Mouse (Mus musculus) hindbrain, embryonic 16.5 days (tissue): ENCODE measurements around the gene Mboat1. TPM values are rescaled to one million over a fixed set of nuclear protein-coding genes. Genes with fewer than 3 reads are reported as not detected.

Source experiments
- ATAC-seq: fragments of 200-750 bp; cut with Nextera tagmentation; 2 replicates; pipeline ENCODE4 v1.8.0; 2017; ENCODE audit warnings: moderate TSS enrichment, moderate library complexity
- H3K27ac ChIP-seq: fragments of 300-500 bp; sonication (generic); 2 replicates; pipeline ENCODE4 v1.5.1; 2014; ENCODE audit warnings: low read depth, mild to moderate bottlenecking, control low read depth, low read length, moderate library complexity
- H3K27me3 ChIP-seq: fragments of 300-500 bp; sonication (generic); replicated peaks from 2 replicates; pipeline ENCODE4 v1.6.1; 2014; ENCODE audit warnings: low read length; ENCODE audit not compliant: control insufficient read depth, insufficient read depth
- H3K36me3 ChIP-seq: fragments of 300-500 bp; sonication (generic); 2 replicates; pipeline ENCODE4 v1.6.1; 2014; ENCODE audit warnings: mild to moderate bottlenecking, low read length, moderate library complexity, mixed read lengths; ENCODE audit not compliant: control insufficient read depth, insufficient read depth
- H3K4me1 ChIP-seq: fragments of 300-500 bp; sonication (generic); 2 replicates; pipeline ENCODE4 v1.6.1; 2014; ENCODE audit warnings: low read depth, low read length; ENCODE audit not compliant: control insufficient read depth, insufficient read depth
- H3K4me2 ChIP-seq: fragments of 300-500 bp; sonication (generic); 2 replicates; pipeline ENCODE4 v1.6.1; 2014; ENCODE audit warnings: mild to moderate bottlenecking, low read length, control low read depth, moderate library complexity
- H3K4me3 ChIP-seq: fragments of 300-500 bp; sonication (generic); 2 replicates; pipeline ENCODE4 v1.5.1; 2014; ENCODE audit warnings: mild to moderate bottlenecking, low read length, control low read depth, moderate library complexity
- H3K9ac ChIP-seq: fragments of 300-500 bp; sonication (generic); 2 replicates; pipeline ENCODE4 v1.6.1; 2014; ENCODE audit warnings: low read depth, mild to moderate bottlenecking, control low read depth, low read length, moderate library complexity
- H3K9me3 ChIP-seq: fragments of 300-500 bp; sonication (generic); 2 replicates; pipeline ENCODE4 v1.6.1; 2014; ENCODE audit warnings: mild to moderate bottlenecking, low read length, moderate library complexity; ENCODE audit not compliant: control insufficient read depth
- WGBS: fragments of 180-500 bp; shearing (Covaris S2); extraction: QIAGEN DNeasy Blood & Tissue Kit; methylation state at CpG from one replicate; pipeline ENCODE4 v1.1.7; 2014; 5-methylcytosine and 5-hydroxymethylcytosine counted together
- polyA plus RNA-seq: library from polyadenylated mRNA; unstranded; fragments of >200 nt; fragmentation: Nextera tagmentation; extraction: Ambion mirVana; gene quantifications from 2 replicates; pipeline ENCODE4 v1.2.1, GENCODE M21; 2015

Mboat1 gene
- polyA plus RNA-seq, 1 experiment from 2014 or later, result 2.6 TPM

- Histone ChIP-seq H3K9me3 (no peaks in the 10 kb centered on the region), H3K4me2 (no peak overlapping the region), H3K9ac (no peak overlapping the region), H3K27me3 (no peaks in the 10 kb centered on the region), H3K36me3 (no peaks in the 10 kb centered on the region), H3K4me1 (no peaks in the 10 kb centered on the region), H3K4me3 (no peak overlapping the region), H3K27ac (no peak overlapping the region)
- ATAC-seq, result no peak
- WGBS, result 81% methylated on average over 8 of the region's 8 CpGs
These were observed 60.4 kb downstream of the Mboat1 start for GRCm38 (mm10) chr13:30196661-30197060.

GRCm38 (mm10) chr13:30198101-30198570 is 61.8 kb downstream of the Mboat1 start:
- H3K4me3 ChIP-seq, result no peak overlapping the region
- no peak overlapping the region for H3K27ac ChIP-seq
- no peaks in the 10 kb centered on the region for H3K36me3 ChIP-seq
- H3K4me1 ChIP-seq, result no peaks in the 10 kb centered on the region
- H3K9me3 ChIP-seq, result no peaks in the 10 kb centered on the region
- no peak overlapping the region for H3K9ac ChIP-seq
- H3K4me2 ChIP-seq, result no peak overlapping the region
- ATAC-seq, result no peak
- H3K27me3 ChIP-seq, result no peaks in the 10 kb centered on the region
- 90% methylated on average over 9 of the region's 9 CpGs for WGBS

GRCm38 (mm10) chr13:30199821-30200220 is 63.5 kb downstream of the Mboat1 start:
- no peak overlapping the region for H3K27ac ChIP-seq
- H3K4me2 ChIP-seq, result no peak overlapping the region
- H3K36me3 ChIP-seq, result no peaks in the 10 kb centered on the region
- H3K4me1 ChIP-seq, result no peaks in the 10 kb centered on the region
- no peak for ATAC-seq
- H3K27me3 ChIP-seq, result no peaks in the 10 kb centered on the region
- H3K9me3 ChIP-seq, result no peaks in the 10 kb centered on the region
- H3K9ac ChIP-seq, result no peak overlapping the region
- WGBS, result 66% methylated on average over 4 of the region's 4 CpGs
- no peak overlapping the region for H3K4me3 ChIP-seq

DNA sequence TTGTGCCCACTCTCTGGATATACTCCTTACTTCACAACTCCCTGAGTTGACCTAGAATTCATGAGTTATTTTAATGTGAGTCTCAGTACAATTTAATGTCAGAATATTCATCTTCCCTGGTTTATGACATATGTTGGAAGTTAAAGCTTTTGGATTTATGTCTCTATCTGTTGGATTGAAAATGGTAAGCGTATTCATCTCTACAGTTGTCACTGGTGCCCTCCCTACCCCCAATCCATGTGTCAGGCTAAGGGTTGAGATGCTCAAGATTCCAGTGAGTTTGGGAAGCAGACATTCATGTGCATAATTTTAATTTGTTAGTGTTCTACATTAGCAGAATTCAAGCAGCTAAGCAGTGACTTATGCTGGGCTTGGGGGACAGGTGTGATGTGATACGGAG is 64.4 kb downstream of the Mboat1 start:
- Histone ChIP-seq H3K9ac (no peak overlapping the region), H3K4me1 (no peaks in the 10 kb centered on the region), H3K27ac (no peak overlapping the region), H3K4me3 (no peak overlapping the region), H3K9me3 (no peaks in the 10 kb centered on the region), H3K36me3 (no peaks in the 10 kb centered on the region), H3K27me3 (no peaks in the 10 kb centered on the region), H3K4me2 (no peak overlapping the region)
- no peak for ATAC-seq
- WGBS, result 94% methylated on average over 2 of the region's 2 CpGs

DNA sequence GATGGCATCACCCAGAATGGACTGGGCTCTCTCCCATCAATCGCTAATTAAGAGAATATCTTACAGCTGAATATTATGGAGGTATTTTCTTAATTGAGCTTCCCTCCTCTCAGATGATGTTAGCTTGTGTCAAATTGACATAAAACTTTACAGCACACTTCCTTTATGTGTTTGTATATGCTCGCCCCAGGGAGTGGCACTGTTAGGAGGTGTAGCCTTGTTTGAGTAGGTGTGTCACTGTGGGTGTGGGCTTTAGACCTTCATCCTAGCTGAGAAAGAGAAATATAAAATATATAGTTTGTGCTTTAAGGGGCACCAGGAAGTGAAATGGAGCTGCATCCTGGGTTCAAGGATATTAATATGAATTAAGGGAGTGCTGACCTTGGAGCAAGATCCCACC is 66.7 kb downstream of the Mboat1 start:
- no peak overlapping the region for H3K9ac ChIP-seq
- H3K9me3 ChIP-seq, result no peaks in the 10 kb centered on the region
- no peak for ATAC-seq
- no peaks in the 10 kb centered on the region for H3K4me1 ChIP-seq
- no peaks in the 10 kb centered on the region for H3K36me3 ChIP-seq
- no peak overlapping the region for H3K4me2 ChIP-seq
- no peak overlapping the region for H3K4me3 ChIP-seq
- H3K27ac ChIP-seq, result no peak overlapping the region
- 93% methylated on average over 2 of the region's 2 CpGs for WGBS
- H3K27me3 ChIP-seq, result no peaks in the 10 kb centered on the region

DNA sequence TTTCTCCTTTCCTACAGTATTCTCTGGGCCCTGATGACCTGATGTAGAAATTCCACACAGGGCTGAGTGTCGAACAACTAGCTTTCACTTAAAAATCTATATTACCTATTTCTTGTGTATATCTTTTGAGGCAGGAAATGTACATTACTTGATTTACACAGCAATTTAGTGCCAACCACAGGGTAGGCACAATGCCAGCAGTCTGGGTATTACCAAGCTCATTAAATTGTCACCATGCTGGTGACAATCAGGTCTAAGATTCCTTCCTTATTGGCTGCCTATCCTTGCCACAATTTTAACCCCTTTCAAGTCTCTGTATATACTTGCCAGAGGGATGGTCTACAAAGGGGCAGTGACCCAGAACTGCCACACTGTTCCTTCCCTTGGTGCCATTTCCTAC is 71.9 kb downstream of the Mboat1 start:
- WGBS, result 77% methylated on average over 1 of the region's 1 CpGs
- H3K27ac ChIP-seq, result no peak overlapping the region
- no peaks in the 10 kb centered on the region for H3K36me3 ChIP-seq
- H3K4me3 ChIP-seq, result no peak overlapping the region
- H3K4me2 ChIP-seq, result no peak overlapping the region
- no peaks in the 10 kb centered on the region for H3K4me1 ChIP-seq
- no peak overlapping the region for H3K9ac ChIP-seq
- H3K9me3 ChIP-seq, result no peaks in the 10 kb centered on the region
- H3K27me3 ChIP-seq, result no peaks in the 10 kb centered on the region
- no peak for ATAC-seq

DNA sequence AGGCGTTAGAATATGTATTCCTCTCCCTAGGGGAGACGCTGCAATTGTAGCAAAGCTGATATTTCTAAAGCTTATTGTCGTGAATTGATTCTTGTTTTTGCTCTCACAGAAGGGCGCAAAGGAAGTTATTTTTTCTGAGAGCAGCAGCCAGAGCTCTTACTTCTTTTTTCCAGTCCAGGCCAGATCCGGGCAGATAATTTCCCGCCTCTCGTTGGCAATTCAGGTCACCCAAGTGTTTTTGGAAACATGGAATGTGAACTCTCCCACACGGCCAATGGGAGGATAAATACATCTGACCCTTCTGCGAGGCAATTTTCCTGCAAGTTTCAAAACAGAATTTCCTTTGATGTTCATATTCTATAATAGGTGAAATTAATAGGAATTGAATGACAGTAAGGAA is 77.0 kb downstream of the Mboat1 start:
- Histone ChIP-seq H3K27me3 (no peaks in the 10 kb centered on the region), H3K36me3 (no peaks in the 10 kb centered on the region), H3K4me1 (no peaks in the 10 kb centered on the region), H3K9ac (no peak overlapping the region), H3K4me3 (no peak overlapping the region), H3K27ac (no peak overlapping the region), H3K4me2 (no peak overlapping the region), H3K9me3 (no peaks in the 10 kb centered on the region)
- ATAC-seq, result no peak
- 63% methylated on average over 9 of the region's 9 CpGs for WGBS

- H3K27me3 ChIP-seq, result no peaks in the 10 kb centered on the region
These were observed 81.5 kb downstream of the Mboat1 start for GRCm38 (mm10) chr13:30217588-30218371.

DNA sequence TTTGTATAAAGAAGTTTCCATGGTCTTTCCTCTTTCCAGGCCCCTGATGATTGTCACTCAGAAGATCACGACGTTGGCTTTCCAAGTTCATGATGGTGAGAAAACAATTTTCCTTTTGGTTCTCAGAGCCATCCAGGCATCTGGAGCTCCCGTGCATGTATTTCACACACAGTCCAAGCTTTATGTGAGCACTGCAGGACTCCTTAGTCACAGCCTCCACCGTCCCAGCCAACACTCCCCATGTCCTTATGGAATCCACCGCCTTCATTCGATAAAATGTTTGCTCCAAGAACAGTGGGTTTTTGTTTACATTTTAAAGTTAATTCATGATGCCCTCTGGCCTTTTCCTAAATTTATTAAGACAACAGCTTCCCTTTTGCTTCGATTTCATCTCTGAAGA is 83.3 kb downstream of the Mboat1 start:
- no peaks in the 10 kb centered on the region for H3K36me3 ChIP-seq
- H3K27me3 ChIP-seq, result no peaks in the 10 kb centered on the region
- no peaks in the 10 kb centered on the region for H3K9me3 ChIP-seq
- H3K4me2 ChIP-seq, result no peak overlapping the region
- no peaks in the 10 kb centered on the region for H3K4me1 ChIP-seq
- H3K4me3 ChIP-seq, result no peak overlapping the region
- WGBS, result 78% methylated on average over 7 of the region's 7 CpGs
- H3K9ac ChIP-seq, result no peak overlapping the region
- no peak for ATAC-seq
- no peak overlapping the region for H3K27ac ChIP-seq

More at GRCm38 (mm10) chr13:30217588-30218371, 81.5 kb downstream of the Mboat1 start:
- H3K9me3 ChIP-seq, result no peaks in the 10 kb centered on the region
- no peaks in the 10 kb centered on the region for H3K36me3 ChIP-seq
- WGBS, result 74% methylated on average over 12 of the region's 12 CpGs
- no peak overlapping the region for H3K9ac ChIP-seq
- H3K4me3 ChIP-seq, result no peak overlapping the region
- no peak overlapping the region for H3K4me2 ChIP-seq
- H3K27ac ChIP-seq, result no peak overlapping the region
- no peaks in the 10 kb centered on the region for H3K4me1 ChIP-seq
- no peak for ATAC-seq
